Mouse (Mus musculus) limb, embryonic 12.5 days (tissue): ENCODE data around the gene Cutal. TPM values are rescaled to one million over a fixed set of nuclear protein-coding genes. Genes with fewer than 3 reads are reported as not detected.
A peak's percentile ranks its signal among the peaks of the same experiment; 100 is the strongest.

Experiments
- ATAC-seq: fragments of 200-750 bp; cut with Nextera tagmentation; 2 replicates; pipeline ENCODE4 v1.8.0; 2017; ENCODE audit warnings: low read depth, moderate TSS enrichment; ENCODE audit not compliant: insufficient number of reproducible peaks, insufficient read depth, low FRiP score, low TSS enrichment
- H3K27ac ChIP-seq: fragments of 300-500 bp; sonication (generic); 2 replicates; pipeline ENCODE4 v1.5.1; 2016; ENCODE audit warnings: mild to moderate bottlenecking, moderate library complexity
- H3K27me3 ChIP-seq: fragments of 300-500 bp; sonication (generic); 2 replicates; pipeline ENCODE4 v1.6.1; 2016; ENCODE audit warnings: mild to moderate bottlenecking, moderate library complexity
- H3K36me3 ChIP-seq: fragments of 300-500 bp; sonication (generic); 2 replicates; pipeline ENCODE4 v1.6.1; 2016; ENCODE audit warnings: mild to moderate bottlenecking, moderate library complexity
- H3K4me1 ChIP-seq: fragments of 300-500 bp; sonication (generic); replicated peaks from 2 replicates; pipeline ENCODE4 v1.6.1; 2016
- H3K4me2 ChIP-seq: fragments of 300-500 bp; sonication (generic); 2 replicates; pipeline ENCODE4 v1.6.1; 2016; ENCODE audit warnings: mild to moderate bottlenecking, moderate library complexity
- H3K4me3 ChIP-seq: fragments of 300-500 bp; sonication (generic); replicated peaks from 2 replicates; pipeline ENCODE4 v1.5.1; 2016; ENCODE audit warnings: mild to moderate bottlenecking
- H3K9ac ChIP-seq: fragments of 300-500 bp; sonication (generic); replicated peaks from 2 replicates; pipeline ENCODE4 v1.6.1; 2016; ENCODE audit warnings: mild to moderate bottlenecking, moderate library complexity
- H3K9me3 ChIP-seq: fragments of 300-500 bp; sonication (generic); 2 replicates; pipeline ENCODE4 v1.6.1; 2016; ENCODE audit warnings: mild to moderate bottlenecking, moderate library complexity
- WGBS: fragments of 180-500 bp; shearing (Covaris S2); methylation state at CpG from one replicate; pipeline ENCODE4 v1.1.7; 2016; 5-methylcytosine and 5-hydroxymethylcytosine counted together
- polyA plus RNA-seq: library from polyadenylated mRNA; unstranded; fragments of >200 nt; fragmentation: Nextera tagmentation; extraction: Ambion mirVana; gene quantifications from 2 replicates; pipeline ENCODE4 v1.2.1, GENCODE M21; 2016

Cutal gene
- polyA plus RNA-seq, 1 experiment from 2014 or later: 0.15 TPM

DNA sequence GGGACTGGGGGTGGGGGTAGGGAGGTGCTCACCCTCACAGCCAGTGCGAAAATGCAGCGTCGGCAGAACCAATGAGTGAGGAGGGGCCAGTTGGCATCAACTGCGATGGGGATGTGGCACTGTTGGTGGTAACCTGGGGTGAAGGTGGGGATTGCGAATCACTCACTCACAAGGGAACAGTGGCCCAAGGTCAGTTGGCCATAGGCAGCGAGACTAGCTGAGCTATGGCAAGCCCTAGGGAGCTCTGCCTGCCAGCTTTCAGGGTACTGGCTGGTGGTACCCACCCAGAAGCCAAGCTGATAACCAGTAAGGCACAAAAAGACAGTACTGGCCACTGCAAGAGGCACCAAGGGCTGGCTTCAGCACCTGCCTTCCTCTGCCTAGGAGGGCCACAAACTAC, 32.2 kb downstream of the Cutal start:
- no peak overlapping the region for H3K4me2 ChIP-seq
- ATAC-seq: no peak

GRCm38 (mm10) chr2:34906861-34907604, 32.8 kb downstream of the Cutal start:
- ATAC-seq: no peak
- no peak overlapping the region for H3K4me2 ChIP-seq
- H3K36me3 ChIP-seq: no peaks in the 10 kb centered on the region
- no peak overlapping the region for H3K9ac ChIP-seq
- H3K4me3 ChIP-seq: no peak overlapping the region
- 48% methylated on average over 12 of the region's 12 CpGs for WGBS
- no peaks in the 10 kb centered on the region for H3K9me3 ChIP-seq
- H3K4me1 ChIP-seq: peaks cover 15% of the 10 kb centered on the region
- no peak overlapping the region for H3K27ac ChIP-seq
- H3K27me3 ChIP-seq: peaks cover 54% of the 10 kb centered on the region

More for the DNA sequence above, 32.2 kb downstream of the Cutal start:
- Histone ChIP-seq H3K9ac (no peak overlapping the region), H3K4me1 (peaks cover 15% of the 10 kb centered on the region), H3K36me3 (no peaks in the 10 kb centered on the region), H3K4me3 (no peak overlapping the region), H3K9me3 (no peaks in the 10 kb centered on the region), H3K27ac (no peak overlapping the region), H3K27me3 (peaks cover 48% of the 10 kb centered on the region)
- WGBS: 54% methylated on average over 6 of the region's 6 CpGs

GRCm38 (mm10) chr2:34909719-34910118, 35.5 kb downstream of the Cutal start:
- peaks cover 76% of the 10 kb centered on the region for H3K27me3 ChIP-seq
- WGBS: 87% methylated on average over 4 of the region's 4 CpGs
- no peak overlapping the region for H3K4me3 ChIP-seq
- no peak overlapping the region for H3K27ac ChIP-seq
- H3K9me3 ChIP-seq: no peaks in the 10 kb centered on the region
- H3K4me1 ChIP-seq: peaks cover 20% of the 10 kb centered on the region
- no peak overlapping the region for H3K4me2 ChIP-seq
- H3K36me3 ChIP-seq: no peaks in the 10 kb centered on the region
- H3K9ac ChIP-seq: no peak overlapping the region
- ATAC-seq: no peak

DNA sequence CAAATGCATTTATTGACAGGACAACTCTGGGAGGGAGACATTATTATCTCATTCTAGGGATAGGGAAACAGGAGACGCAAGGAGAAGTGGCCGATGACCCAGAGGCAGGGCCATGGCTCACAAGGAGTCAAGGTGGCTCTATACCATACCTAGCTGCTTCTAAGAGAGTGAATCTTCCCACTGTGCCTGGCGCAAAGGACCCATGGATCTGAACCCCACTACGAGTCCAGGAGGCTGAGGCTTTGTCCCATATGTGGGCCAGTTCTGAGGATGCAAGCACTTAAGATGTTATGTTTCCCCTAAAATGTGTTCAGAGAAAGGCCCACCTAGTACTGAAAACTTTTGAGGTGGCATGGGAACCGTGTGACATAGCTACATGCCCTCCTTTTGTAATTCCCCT, 37.7 kb downstream of the Cutal start:
- Histone ChIP-seq H3K36me3 (no peaks in the 10 kb centered on the region), H3K4me1 (peaks cover 15% of the 10 kb centered on the region), H3K27ac (no peak overlapping the region), H3K9me3 (no peaks in the 10 kb centered on the region), H3K4me2 (no peak overlapping the region), H3K27me3 (peaks cover 88% of the 10 kb centered on the region), H3K4me3 (no peak overlapping the region), H3K9ac (no peak overlapping the region)
- no peak for ATAC-seq
- WGBS: 84% methylated on average over 5 of the region's 5 CpGs

DNA sequence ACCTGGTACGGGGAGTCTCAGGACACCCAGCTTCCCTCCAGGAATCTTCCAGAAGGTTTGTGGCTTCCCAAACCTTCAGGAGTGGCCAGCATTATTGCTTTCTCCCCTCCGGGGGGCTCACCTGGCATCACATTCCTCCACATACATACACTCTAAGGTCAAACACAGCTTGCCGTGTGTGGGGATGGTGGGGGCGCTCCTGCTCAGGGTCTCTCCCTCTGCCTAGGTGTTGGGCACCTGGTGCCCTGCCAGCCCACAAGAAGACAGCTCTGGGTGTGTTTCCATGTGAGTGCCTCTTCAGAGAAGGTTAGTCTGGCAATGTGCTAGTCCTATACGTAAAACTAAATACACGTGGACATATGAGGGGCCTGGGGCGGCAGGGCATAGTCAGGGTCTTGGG, 38.4 kb downstream of the Cutal start:
- Histone ChIP-seq H3K4me2 (peak overlapping the region; percentile 97), H3K4me1 (peaks cover 15% of the 10 kb centered on the region), H3K9me3 (0 out of 2 replicates have a peak, but pooled peaks cover 3% of the 10 kb centered on the region), H3K36me3 (no peaks in the 10 kb centered on the region), H3K27me3 (peaks cover 90% of the 10 kb centered on the region), H3K4me3 (peak overlapping the region; percentile 61), H3K9ac (no peak overlapping the region; the same call in 1 of the 2 replicates), H3K27ac (no peak overlapping the region)
- no peak for ATAC-seq
- WGBS: 37% methylated on average over 7 of the region's 7 CpGs

GRCm38 (mm10) chr2:34913218-34914068, 39.2 kb downstream of the Cutal start, which contains the start of gene Phf19:
Phf19 (minus strand) TSS chr2:34914026.
- H3K36me3 ChIP-seq: no peaks in the 10 kb centered on the region
- H3K9me3 ChIP-seq: 0 out of 2 replicates have a peak, but pooled peaks cover 3% of the 10 kb centered on the region
- H3K27ac ChIP-seq: no peak within 1 kb of the TSS
- H3K9ac ChIP-seq: peak within 1 kb of the TSS; percentile 60
- peaks cover 15% of the 10 kb centered on the region for H3K4me1 ChIP-seq
- under 1% methylated on average over 59 of the region's 64 CpGs for WGBS
- ATAC-seq: no peak
- H3K27me3 ChIP-seq: peaks cover 94% of the 10 kb centered on the region
- H3K4me3 ChIP-seq: peak within 1 kb of the TSS; percentile 61
- peak within 1 kb of the TSS; percentile 97 for H3K4me2 ChIP-seq

DNA sequence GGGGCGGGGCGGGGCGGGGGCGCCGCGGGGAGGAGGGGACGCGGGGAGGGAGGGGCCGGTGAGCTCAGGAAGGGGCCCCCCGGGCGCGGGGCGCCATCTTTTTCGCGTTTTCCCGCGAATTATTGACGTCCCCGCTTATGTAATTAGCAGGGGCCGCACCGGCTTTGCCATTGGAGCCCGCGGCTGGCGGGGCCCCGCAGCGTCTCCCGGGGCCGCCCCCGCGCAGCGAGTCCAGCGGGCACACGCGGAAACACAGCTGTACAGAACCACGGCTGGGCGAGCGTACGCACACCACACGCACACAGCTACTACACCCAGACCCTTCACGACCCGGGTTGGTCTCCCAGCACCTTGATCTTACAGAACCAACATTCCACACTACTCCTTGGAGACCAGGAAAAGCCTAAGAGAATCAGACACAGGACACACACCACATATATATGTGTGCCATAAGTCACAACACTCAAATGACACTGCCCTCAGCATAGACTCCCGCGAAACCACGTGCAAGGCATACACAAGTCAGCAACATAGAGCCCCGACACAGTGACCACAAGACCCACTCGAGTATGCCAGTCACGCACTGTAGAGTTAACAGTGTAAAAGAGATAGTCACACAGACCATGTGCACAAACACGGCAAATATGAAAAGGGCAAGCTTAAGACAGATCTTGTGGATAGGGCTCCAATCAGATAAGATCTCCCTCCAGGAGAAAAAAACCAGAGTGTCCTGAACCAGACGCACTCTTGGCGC, 40.0 kb downstream of the Cutal start:
- ATAC-seq: no peak
- 4% methylated on average over 41 of the region's 50 CpGs for WGBS
- H3K27me3 ChIP-seq: peaks cover 98% of the 10 kb centered on the region

DNA sequence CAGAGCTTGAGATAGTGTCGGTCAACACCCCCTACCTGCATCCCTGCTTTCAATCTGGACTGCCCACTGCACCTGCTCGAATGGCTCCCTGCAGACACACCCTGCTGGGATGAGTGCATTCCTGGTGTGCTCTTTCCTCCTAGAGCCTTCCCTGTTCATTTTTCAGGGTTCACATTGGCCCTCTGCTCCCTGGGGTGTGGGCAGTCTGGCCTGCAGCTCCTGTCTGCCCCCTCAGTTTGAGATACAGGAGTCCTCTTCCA, 40.6 kb downstream of the Cutal start:
- 0 out of 2 replicates have a peak, but pooled peaks cover 3% of the 10 kb centered on the region for H3K9me3 ChIP-seq
- peaks cover 96% of the 10 kb centered on the region for H3K27me3 ChIP-seq
- 10% methylated on average over 2 of the region's 2 CpGs for WGBS
- H3K27ac ChIP-seq: no peak overlapping the region
- H3K4me2 ChIP-seq: no peak overlapping the region; the same call in 1 of the 2 replicates
- H3K36me3 ChIP-seq: no peaks in the 10 kb centered on the region
- ATAC-seq: no peak
- H3K9ac ChIP-seq: no peak overlapping the region
- H3K4me1 ChIP-seq: peaks cover 15% of the 10 kb centered on the region
- H3K4me3 ChIP-seq: no peak overlapping the region

More for the DNA sequence above, 40.0 kb downstream of the Cutal start:
- Histone ChIP-seq H3K4me1 (peaks cover 15% of the 10 kb centered on the region), H3K9ac (peak overlapping the region; percentile 60), H3K4me2 (peak overlapping the region; percentile 97), H3K4me3 (peak overlapping the region; percentile 61), H3K27ac (no peak overlapping the region), H3K9me3 (0 out of 2 replicates have a peak, but pooled peaks cover 3% of the 10 kb centered on the region), H3K36me3 (no peaks in the 10 kb centered on the region)

DNA sequence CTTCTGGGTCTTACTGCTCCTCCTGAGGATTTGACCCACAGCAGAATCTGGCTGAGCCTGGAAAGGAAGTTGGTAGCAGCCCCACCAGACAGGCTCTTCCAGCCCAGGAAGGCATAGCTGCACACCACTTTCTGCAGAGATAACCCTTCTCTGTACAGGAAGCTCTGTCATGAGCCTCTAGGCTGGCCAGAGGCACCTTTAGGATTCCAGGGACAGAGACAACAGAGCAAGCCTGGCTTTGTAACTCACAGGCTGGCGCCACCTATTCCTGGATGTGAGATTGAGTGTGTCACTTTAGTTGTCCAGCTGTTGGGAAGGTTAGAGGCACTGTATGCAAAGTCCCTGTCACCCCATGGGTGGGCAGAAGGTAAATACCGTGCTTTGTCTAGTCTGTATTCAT, 40.9 kb downstream of the Cutal start:
- Histone ChIP-seq H3K36me3 (no peaks in the 10 kb centered on the region), H3K9me3 (0 out of 2 replicates have a peak, but pooled peaks cover 3% of the 10 kb centered on the region), H3K4me2 (no peak overlapping the region), H3K4me1 (peaks cover 15% of the 10 kb centered on the region), H3K4me3 (no peak overlapping the region), H3K9ac (no peak overlapping the region), H3K27me3 (peaks cover 96% of the 10 kb centered on the region), H3K27ac (no peak overlapping the region)
- WGBS: 39% methylated on average over 2 of the region's 2 CpGs
- ATAC-seq: no peak

GRCm38 (mm10) chr2:34920144-34920543, 45.9 kb downstream of the Cutal start:
- no peak overlapping the region for H3K4me2 ChIP-seq
- H3K9me3 ChIP-seq: 0 out of 2 replicates have a peak, but pooled peaks cover 3% of the 10 kb centered on the region
- H3K36me3 ChIP-seq: no peaks in the 10 kb centered on the region
- H3K27me3 ChIP-seq: peaks cover 66% of the 10 kb centered on the region
- no peak for ATAC-seq
- H3K4me1 ChIP-seq: peaks cover 4% of the 10 kb centered on the region; the same call in 1 of the 2 replicates
- H3K4me3 ChIP-seq: no peak overlapping the region
- 39% methylated on average over 2 of the region's 2 CpGs for WGBS
- no peak overlapping the region for H3K9ac ChIP-seq
- H3K27ac ChIP-seq: no peak overlapping the region

DNA sequence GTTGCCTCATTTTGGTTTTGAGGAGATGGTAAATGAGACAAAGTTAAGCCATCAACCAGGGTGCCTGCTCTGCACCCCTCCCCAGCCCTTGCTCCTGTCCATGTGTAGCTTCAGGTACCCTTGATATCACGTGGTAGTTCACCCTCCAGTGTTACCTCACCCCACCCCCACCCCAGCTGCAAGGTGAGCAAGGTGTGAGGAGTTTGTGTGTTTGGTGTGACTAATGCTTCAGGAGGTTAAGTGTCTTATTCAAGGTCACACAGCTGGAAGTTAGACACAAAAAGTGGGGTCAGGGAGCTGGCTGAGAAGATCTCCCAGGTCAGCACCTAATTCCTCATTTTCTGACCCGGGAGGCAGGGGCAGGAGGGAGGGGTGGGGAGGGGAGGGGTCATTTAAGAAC, 48.5 kb downstream of the Cutal start:
- Histone ChIP-seq H3K36me3 (no peaks in the 10 kb centered on the region), H3K9me3 (no peaks in the 10 kb centered on the region), H3K4me1 (peaks cover 14% of the 10 kb centered on the region), H3K27ac (no peak overlapping the region), H3K4me3 (no peak overlapping the region), H3K27me3 (peaks cover 49% of the 10 kb centered on the region), H3K9ac (no peak overlapping the region), H3K4me2 (no peak overlapping the region)
- no peak for ATAC-seq
- WGBS: 14% methylated on average over 2 of the region's 2 CpGs
